ENCODE assay signal across 12 mouse cellular contexts in the genomic region with DNA sequence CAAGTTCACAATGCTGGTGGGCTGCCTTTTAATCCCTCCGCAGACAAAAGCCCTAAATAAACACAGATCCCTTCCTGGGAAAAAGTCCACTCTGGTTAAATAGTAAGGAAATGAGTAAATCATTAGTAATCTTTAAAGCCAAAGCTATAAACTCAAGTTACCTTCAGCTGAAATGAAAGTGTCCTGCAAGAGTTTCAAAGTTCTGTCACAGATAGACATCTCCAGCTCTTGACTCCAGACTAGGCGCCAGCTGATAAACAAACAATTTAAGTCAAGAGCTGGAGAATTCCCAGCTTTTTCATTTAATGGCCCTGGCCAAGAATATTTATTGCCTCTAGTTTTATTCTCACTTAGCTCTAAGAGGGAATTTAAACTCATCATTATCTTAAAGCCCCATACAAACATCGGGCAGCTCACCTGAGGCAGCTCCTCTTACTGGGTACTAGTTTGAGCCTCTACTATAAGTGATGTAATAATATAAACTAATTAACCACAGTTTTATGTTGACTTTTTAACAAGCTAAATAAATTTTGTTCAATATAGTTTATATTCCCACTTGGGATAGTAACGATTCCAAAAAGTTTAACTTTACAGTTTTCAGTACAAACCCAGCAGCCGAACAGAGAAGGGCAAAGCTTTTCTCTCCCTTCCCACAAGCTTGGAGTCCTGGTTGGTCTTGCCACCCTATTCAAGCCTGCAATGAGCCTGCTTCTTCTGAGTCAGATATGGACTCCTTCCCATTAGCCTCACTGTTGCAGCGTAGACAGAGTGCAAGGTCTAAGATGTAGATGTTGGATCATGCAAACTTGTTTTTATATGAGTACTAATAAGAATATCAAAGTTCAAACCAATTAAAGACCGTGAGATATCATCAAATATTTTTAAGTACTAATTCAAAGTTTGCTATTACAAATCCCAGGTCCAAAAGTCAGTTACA. TPM values are rescaled to one million over a fixed set of nuclear protein-coding genes. Genes with fewer than 3 reads are reported as not detected.
DNase-seq lines count a peak whose midpoint lies in the region; ATAC-seq and TF ChIP-seq lines count a peak whose summit lies in the region.
"Had no signal": no experiment of that assay in that cellular context is flagged by ENCODE, and none has a peak within 500 bp of the region (broad histone marks: within the 10 kb centered on the region; RNA-seq: fewer than 3 reads in every experiment).

No protein-coding gene starts in this region.

- H3K4me1 ChIP-seq in intestine, embryonic 14.5 days (replicated peaks; ENCODE audit: control insufficient read depth, insufficient read depth, low read length) = peaks cover 19% of the 10 kb centered on the region
- peaks cover 21% of the 10 kb centered on the region for H3K4me1 ChIP-seq in kidney, embryonic 15.5 days
- H3K4me1 ChIP-seq in liver, postnatal 0 days (ENCODE audit: insufficient read depth) = no peaks in the 10 kb centered on the region
- no peaks in the 10 kb centered on the region for H3K4me1 ChIP-seq in neural tube, embryonic 15.5 days
- H3K4me1 ChIP-seq: hindbrain, embryonic 15.5 days; stomach, embryonic 15.5 days had no signal

- H3K27me3 ChIP-seq in intestine, embryonic 14.5 days (replicated peaks; ENCODE audit: control insufficient read depth, insufficient read depth, low read length) = no peaks in the 10 kb centered on the region
- no peaks in the 10 kb centered on the region for H3K27me3 ChIP-seq in kidney, embryonic 15.5 days
- H3K27me3 ChIP-seq in liver, postnatal 0 days (ENCODE audit: insufficient read depth, low read length) = no peaks in the 10 kb centered on the region
- no peaks in the 10 kb centered on the region for H3K27me3 ChIP-seq in neural tube, embryonic 15.5 days (replicated peaks)
- H3K27me3 ChIP-seq: CH12.LX; heart, embryonic 13.5 days; hindbrain, embryonic 15.5 days; stomach, embryonic 15.5 days had no signal

- DNase-seq in kidney, adult 8-10 months = peak; percentile 21 to 61
- no peak for DNase-seq in kidney, postnatal 10 days
- no peak for DNase-seq in intestine, embryonic 14.5 days (ENCODE audit: low spot score)
- no peak for DNase-seq in liver, postnatal 0 days

- H3K9ac ChIP-seq in intestine, embryonic 14.5 days (ENCODE audit: low read length) = no peak overlapping the region
- H3K9ac ChIP-seq in kidney, embryonic 15.5 days = no peak overlapping the region
- no peak overlapping the region for H3K9ac ChIP-seq in liver, postnatal 0 days (replicated peaks)
- H3K9ac ChIP-seq in neural tube, embryonic 15.5 days (replicated peaks) = no peak overlapping the region
- H3K9ac ChIP-seq: heart, embryonic 13.5 days; hindbrain, embryonic 15.5 days; stomach, embryonic 15.5 days had no signal

- H3K4me3 ChIP-seq in intestine, embryonic 14.5 days (ENCODE audit: low read depth, low read length) = no peak overlapping the region
- H3K4me3 ChIP-seq in kidney, embryonic 15.5 days (replicated peaks) = no peak overlapping the region
- H3K4me3 ChIP-seq in liver, postnatal 0 days (ENCODE audit: low read depth, low read length) = no peak overlapping the region
- H3K4me3 ChIP-seq in neural tube, embryonic 15.5 days (replicated peaks) = no peak overlapping the region
- H3K4me3 ChIP-seq: heart, embryonic 13.5 days; hindbrain, embryonic 15.5 days; stomach, embryonic 15.5 days had no signal

- peak overlapping the region; percentile 23; the same call in 1 of the 2 replicates for H3K4me2 ChIP-seq in intestine, embryonic 14.5 days (ENCODE audit: low read length)
- H3K4me2 ChIP-seq in kidney, embryonic 15.5 days = peak overlapping the region; percentile 35
- peak overlapping the region; percentile 31 for H3K4me2 ChIP-seq in liver, postnatal 0 days (ENCODE audit: low read depth, low read length)
- H3K4me2 ChIP-seq in neural tube, embryonic 15.5 days = no peak overlapping the region
- H3K4me2 ChIP-seq: heart, embryonic 13.5 days; hindbrain, embryonic 15.5 days; stomach, embryonic 15.5 days had no signal

- no peak for ATAC-seq in intestine, embryonic 14.5 days (replicated peaks; ENCODE audit: low FRiP score, low TSS enrichment, low read depth)
- ATAC-seq in kidney, embryonic 15.5 days (replicated peaks; ENCODE audit: low FRiP score) = no peak; the same call in 1 of the 2 replicates
- peak; percentile 62 for ATAC-seq in liver, postnatal 0 days
- ATAC-seq in megakaryocyte progenitor cell, adult 5-6 weeks (replicated peaks; ENCODE audit: poor library complexity) = no peak
- no peak for ATAC-seq in neural tube, embryonic 15.5 days (ENCODE audit: low FRiP score)
- ATAC-seq: lung, postnatal 0 days had no signal

- H3K36me3 ChIP-seq in intestine, embryonic 14.5 days (ENCODE audit: control insufficient read depth, insufficient read depth, low read length) = no peaks in the 10 kb centered on the region
- H3K36me3 ChIP-seq in kidney, embryonic 15.5 days = 0 out of 2 replicates have a peak, but pooled peaks cover 5% of the 10 kb centered on the region
- H3K36me3 ChIP-seq in liver, postnatal 0 days (replicated peaks; ENCODE audit: insufficient read depth, low read length) = no peaks in the 10 kb centered on the region
- H3K36me3 ChIP-seq in neural tube, embryonic 15.5 days = no peaks in the 10 kb centered on the region
- H3K36me3 ChIP-seq: heart, embryonic 13.5 days; hindbrain, embryonic 15.5 days; stomach, embryonic 15.5 days had no signal

- TF ChIP-seq EP300 in liver, postnatal 0 days (IDR thresholded peaks at IDR 0.05; ENCODE audit: low read depth) = peak; percentile 4; the same call in 1 of the 2 replicates

- H3K9me3 ChIP-seq in intestine, embryonic 14.5 days (ENCODE audit: control insufficient read depth, low read length) = no peaks in the 10 kb centered on the region
- H3K9me3 ChIP-seq in kidney, embryonic 15.5 days (replicated peaks) = no peaks in the 10 kb centered on the region
- H3K9me3 ChIP-seq in liver, postnatal 0 days (ENCODE audit: low read length) = no peaks in the 10 kb centered on the region
- no peaks in the 10 kb centered on the region for H3K9me3 ChIP-seq in neural tube, embryonic 15.5 days (replicated peaks)
- H3K9me3 ChIP-seq: heart, embryonic 13.5 days; hindbrain, embryonic 15.5 days; stomach, embryonic 15.5 days had no signal

- 34% methylated on average over 7 of the region's 7 CpGs for WGBS in intestine, embryonic 14.5 days
- 42% methylated on average over 7 of the region's 7 CpGs for WGBS in kidney, embryonic 15.5 days
- 68% methylated on average over 7 of the region's 7 CpGs for WGBS in liver, postnatal 0 days (ENCODE audit: insufficient replicate concordance)
- 78% methylated on average over 7 of the region's 7 CpGs for WGBS in neural tube, embryonic 15.5 days

- H3K27ac ChIP-seq in intestine, embryonic 14.5 days (ENCODE audit: low read depth) = 0 out of 2 replicates have a peak overlapping the region, but pooled peaks have one; percentile 16
- H3K27ac ChIP-seq in kidney, embryonic 15.5 days = peak overlapping the region; percentile 83
- H3K27ac ChIP-seq in liver, postnatal 0 days (ENCODE audit: low read depth) = peak overlapping the region; percentile 66; the same call in 1 of the 2 replicates
- no peak overlapping the region for H3K27ac ChIP-seq in neural tube, embryonic 15.5 days (replicated peaks)
- H3K27ac ChIP-seq: heart, embryonic 13.5 days; hindbrain, embryonic 15.5 days; stomach, embryonic 15.5 days had no signal

- no peak for TF ChIP-seq CTCF in liver, postnatal 0 days (IDR thresholded peaks at IDR 0.05; ENCODE audit: low read depth)

RNA-seq across cellular contexts. Expression of a gene that starts 38.2 kb away (rescaled TPM):
- 69.2 and 76.0 TPM in 2 replicates for polyA plus RNA-seq in intestine, embryonic 14.5 days (2014; fragmentation: Nextera tagmentation; extraction: Ambion mirVana)
- polyA plus RNA-seq in kidney, embryonic 15.5 days (2015; fragmentation: Nextera tagmentation; extraction: Ambion mirVana) = 132 and 133 TPM in 2 replicates
- 110 and 117 TPM in 2 replicates for polyA plus RNA-seq in liver, postnatal 0 days (2015; fragmentation: Nextera tagmentation; extraction: Ambion mirVana)
- total RNA-seq in megakaryocyte progenitor cell, adult 5-6 weeks (2015) = 74.8 and 97.5 TPM in 2 replicates
- 51.1 and 57.8 TPM in 2 replicates for total RNA-seq in megakaryocyte progenitor cell, adult 5-6 weeks (2017)
- polyA plus RNA-seq in neural tube, embryonic 15.5 days (2015; fragmentation: Nextera tagmentation; extraction: Ambion mirVana) = 72.2 and 91.4 TPM in 2 replicates

Comparison
In these comparisons a context has a peak if more than half of its experiments do, and no peak if none do; other contexts are left out.
1. DNase-seq: peak in kidney, adult 8-10 months (2 of 2); none in kidney, postnatal 10 days (single experiment), intestine, embryonic 14.5 days (single experiment) and liver, postnatal 0 days (single experiment).